Mouse (Mus musculus) heart, adult 2 months (tissue): Measurements from ENCODE around the gene Glis1.

ENCODE experiments used
- CTCF ChIP-seq: fragments of 200-600 bp; IDR thresholded peaks from 2 replicates; pipeline ENCODE4 v1.8.1; 2022; ENCODE audit warnings: antibody characterized with exemption, mild to moderate bottlenecking, moderate library complexity
- POLR2A ChIP-seq: fragments of 200-500 bp; IDR thresholded peaks from 2 replicates; pipeline ENCODE4 v1.6.1; 2011; ENCODE audit warnings: mild to moderate bottlenecking, low read depth, low read length, control low read depth; ENCODE audit not compliant: insufficient read depth

GRCm38 (mm10) chr4:107434356-107435237 lies at the start of gene Glis1:
- TF ChIP-seq CTCF (no peak), POLR2A (no peak)
